Mouse (Mus musculus) left cerebral cortex, adult 6 months (tissue): ENCODE data around the gene Olfr839-ps1. TPM values are rescaled to one million over a fixed set of nuclear protein-coding genes. Genes with fewer than 3 reads are reported as not detected.

ENCODE experiments used
- long read RNA-seq, 2 experiments: library from polyadenylated mRNA; unstranded; transcript quantifications; one replicate each; pipeline ENCODE4 v2.0.0; 2019 to 2020
- polyA plus RNA-seq: library from polyadenylated mRNA; unstranded; fragments of <200 nt; fragmentation: Nextera tagmentation; gene quantifications from 2 replicates; pipeline ENCODE4 v1.2.3, GENCODE M21; 2021

The Olfr839-ps1 gene
- polyA plus RNA-seq, result not detected in 2 replicates
- long read RNA-seq, experiment 1, result 0 reads
- long read RNA-seq, experiment 2, result 0 reads

DNA sequence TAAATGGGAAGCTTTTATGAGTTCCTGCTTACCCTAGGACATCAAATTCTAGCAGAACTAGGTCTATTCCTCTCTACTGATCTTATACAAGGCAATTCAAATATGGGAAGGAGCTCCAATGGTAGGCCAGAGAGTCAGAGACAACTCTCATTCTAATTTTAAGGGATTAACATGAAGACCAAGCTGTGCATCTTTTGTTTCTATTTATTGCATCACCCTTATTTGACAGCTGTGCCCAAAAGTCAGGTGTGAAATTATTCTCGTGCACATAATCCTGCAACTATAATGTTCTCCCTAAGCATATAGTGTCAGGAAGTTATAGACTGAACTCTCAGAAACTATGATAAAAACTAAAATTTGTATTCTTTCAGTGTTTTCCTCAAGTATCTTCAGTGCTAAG lies at the start of gene Olfr839-ps1:
TSS of gene Olfr839-ps1 (minus strand) at position 101 of the 400 bp plus-strand sequence.

DNA sequence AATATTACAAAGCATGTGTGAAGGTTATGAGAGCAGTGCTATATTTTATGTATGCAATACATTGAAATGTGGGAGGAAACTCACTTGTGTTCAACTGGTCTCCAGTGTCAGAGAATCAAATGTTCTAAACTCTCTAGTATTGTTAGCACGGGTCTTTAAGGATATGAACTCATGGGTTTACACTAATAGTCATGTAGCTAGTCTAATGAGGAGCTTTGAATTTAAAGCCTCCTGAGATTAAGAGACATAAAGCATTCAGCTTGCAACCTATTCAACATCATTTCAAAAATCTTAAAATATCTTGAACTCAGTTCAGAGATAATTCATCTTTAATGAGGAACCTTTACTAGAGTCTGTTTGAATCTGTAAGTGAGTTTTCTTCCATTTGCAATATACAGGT lies 41.1 kb downstream of the Olfr839-ps1 start, which contains the start of gene Olfr837:
TSS of gene Olfr837 (plus strand) at position 301 of the 400 bp plus-strand sequence.

DNA sequence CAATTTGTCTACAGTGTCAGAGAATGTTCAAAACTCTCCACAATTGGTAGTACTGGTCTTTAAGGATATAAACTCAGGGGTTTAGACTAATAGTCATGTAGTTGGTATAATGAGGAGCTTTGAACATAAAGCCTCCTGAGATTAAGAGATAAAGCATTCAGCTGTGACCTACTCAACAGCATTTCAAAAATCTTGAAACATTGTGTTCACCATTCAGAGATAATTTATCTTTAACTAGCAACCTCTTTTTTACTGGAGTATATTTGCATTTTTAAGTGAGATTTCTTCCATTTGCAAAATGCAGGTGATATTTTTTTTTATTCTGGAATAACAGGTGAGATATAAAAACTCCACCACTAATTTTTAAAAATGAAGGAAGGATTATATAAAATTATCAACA lies 57.0 kb downstream of the Olfr839-ps1 start, which contains the start of gene Olfr836:
TSS of gene Olfr836 (plus strand) at position 301 of the 400 bp plus-strand sequence.

Other genes starting within 250 kb of the Olfr839-ps1 start
- gene Olfr832, start 240.2 kb downstream of the Olfr839-ps1 start, polyA plus RNA-seq, result not detected in 2 replicates
- gene Olfr834, start 189.3 kb downstream of the Olfr839-ps1 start, polyA plus RNA-seq, result not detected in 2 replicates
- not detected in 2 replicates for gene Olfr835, start 144.6 kb downstream of the Olfr839-ps1 start, polyA plus RNA-seq
- not detected in 2 replicates for gene Olfr836, start 56.9 kb downstream of the Olfr839-ps1 start, polyA plus RNA-seq
- not detected in 2 replicates for gene Olfr837, start 41.0 kb downstream of the Olfr839-ps1 start, polyA plus RNA-seq
- not detected in 2 replicates for gene Olfr843, start 74.7 kb upstream of the Olfr839-ps1 start, polyA plus RNA-seq
- not detected in 2 replicates for gene Olfr844, start 139.0 kb upstream of the Olfr839-ps1 start, polyA plus RNA-seq
- not detected in 2 replicates for gene Olfr845, start 159.1 kb upstream of the Olfr839-ps1 start, polyA plus RNA-seq
- gene Olfr846, start 186.7 kb upstream of the Olfr839-ps1 start, polyA plus RNA-seq, result not detected in 2 replicates
- not detected in 2 replicates for gene Olfr847, start 201.4 kb upstream of the Olfr839-ps1 start, polyA plus RNA-seq